Mouse (Mus musculus): ENCODE results near the gene Rpusd1. TPM values are rescaled to one million over a fixed set of nuclear protein-coding genes. Genes with fewer than 3 reads are reported as not detected.
A peak's percentile ranks its signal among the peaks of the same experiment; 100 is the strongest.

Gene Rpusd1
- polyA plus RNA-seq, 1 experiment from 2014 or later: 3.9 TPM

DNA sequence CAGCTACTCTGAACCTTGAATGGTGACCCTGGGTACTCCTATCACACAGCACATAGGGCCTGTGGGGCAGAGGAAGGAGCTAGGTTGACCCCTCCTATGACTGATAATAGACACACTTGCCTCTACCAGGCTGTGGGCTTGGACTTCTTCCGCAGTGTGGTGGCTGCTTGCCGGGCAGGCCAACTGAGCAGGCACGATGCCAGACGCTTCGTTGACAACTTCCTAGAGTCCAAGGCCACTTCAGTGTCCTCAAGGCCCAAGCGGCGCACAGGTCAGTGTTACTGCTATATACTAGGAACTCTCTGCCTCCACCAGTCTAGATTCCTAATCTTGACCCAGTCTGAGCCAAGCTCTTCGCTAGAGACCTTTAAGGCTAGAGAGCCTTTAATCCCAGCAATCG is 16.4 kb downstream of the Rpusd1 start:
- no peak for ATAC-seq
- no peak for DNase-seq
- no peak overlapping the region for H3K9ac ChIP-seq (replicated peaks)
- no peaks in the 10 kb centered on the region for H3K4me1 ChIP-seq (ENCODE audit: insufficient read depth)
- no peaks in the 10 kb centered on the region for H3K9me3 ChIP-seq (ENCODE audit: low read length)
- no peak overlapping the region for H3K4me2 ChIP-seq (ENCODE audit: low read depth, low read length)
- no peaks in the 10 kb centered on the region for H3K36me3 ChIP-seq (replicated peaks; ENCODE audit: insufficient read depth, low read length)
- no peak overlapping the region for H3K27ac ChIP-seq (ENCODE audit: low read depth)
- no peak overlapping the region for H3K4me3 ChIP-seq (ENCODE audit: low read depth, low read length)
- TF ChIP-seq CTCF (IDR thresholded peaks at IDR 0.05; ENCODE audit: low read depth): no peak
- TF ChIP-seq EP300 (IDR thresholded peaks at IDR 0.05; ENCODE audit: low read depth): no peak
- H3K27me3 ChIP-seq (ENCODE audit: insufficient read depth, low read length): no peaks in the 10 kb centered on the region
- 76% methylated on average over 9 of the region's 9 CpGs for WGBS (ENCODE audit: insufficient replicate concordance)

DNA sequence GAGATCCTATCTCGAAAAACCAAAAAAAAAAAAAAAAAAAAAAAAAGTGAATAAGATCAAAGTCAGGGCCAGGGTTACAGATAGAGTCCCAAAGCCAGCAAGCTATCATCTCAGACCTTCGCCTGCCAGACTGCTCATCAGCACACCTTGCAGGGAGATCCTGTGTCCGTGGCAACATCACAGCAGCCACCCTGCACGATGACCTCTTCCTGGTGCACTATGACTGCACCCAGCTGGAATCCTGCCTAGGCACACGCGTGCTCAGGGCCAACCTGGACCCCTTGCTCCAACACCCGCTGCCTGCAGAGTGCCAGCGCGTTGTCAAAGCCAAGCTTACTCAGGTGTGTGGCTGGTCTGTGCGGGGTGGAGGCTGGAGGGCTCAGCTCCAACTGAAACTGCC is 16.8 kb downstream of the Rpusd1 start:
- Histone ChIP-seq H3K27ac (ENCODE audit: low read depth) (no peak overlapping the region), H3K9me3 (ENCODE audit: low read length) (no peaks in the 10 kb centered on the region), H3K9ac (replicated peaks) (no peak overlapping the region), H3K27me3 (ENCODE audit: insufficient read depth, low read length) (no peaks in the 10 kb centered on the region), H3K4me1 (ENCODE audit: insufficient read depth) (no peaks in the 10 kb centered on the region), H3K4me3 (ENCODE audit: low read depth, low read length) (no peak overlapping the region), H3K4me2 (ENCODE audit: low read depth, low read length) (no peak overlapping the region), H3K36me3 (replicated peaks; ENCODE audit: insufficient read depth, low read length) (no peaks in the 10 kb centered on the region)
- WGBS (ENCODE audit: insufficient replicate concordance): 78% methylated on average over 10 of the region's 10 CpGs
- DNase-seq: no peak
- ATAC-seq: no peak
- TF ChIP-seq CTCF (IDR thresholded peaks at IDR 0.05; ENCODE audit: low read depth): no peak
- no peak for TF ChIP-seq EP300 (IDR thresholded peaks at IDR 0.05; ENCODE audit: low read depth)

DNA sequence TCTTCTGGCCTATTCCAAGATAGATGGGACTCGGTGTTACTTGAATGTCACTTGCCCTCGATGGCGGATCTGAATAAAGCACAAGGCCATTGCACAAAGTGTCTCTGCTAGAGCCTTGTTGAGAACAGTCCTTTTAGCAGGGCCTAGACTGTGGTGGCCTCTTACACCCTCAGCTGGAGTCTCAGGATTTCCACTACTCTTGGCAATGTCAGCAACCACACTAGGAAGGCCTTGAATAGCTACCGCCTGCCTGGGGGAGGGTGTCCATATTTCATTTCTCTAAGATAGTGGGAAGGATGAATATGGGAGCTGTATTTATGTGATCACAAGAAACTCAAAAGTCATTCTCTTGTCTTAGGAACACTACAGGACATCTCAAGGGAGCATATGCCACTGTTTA is 20.8 kb downstream of the Rpusd1 start:
- Histone ChIP-seq H3K4me2 (ENCODE audit: low read depth, low read length) (no peak overlapping the region), H3K4me3 (ENCODE audit: low read depth, low read length) (no peak overlapping the region), H3K27me3 (ENCODE audit: insufficient read depth, low read length) (no peaks in the 10 kb centered on the region), H3K4me1 (ENCODE audit: insufficient read depth) (no peaks in the 10 kb centered on the region), H3K36me3 (replicated peaks; ENCODE audit: insufficient read depth, low read length) (no peaks in the 10 kb centered on the region), H3K9me3 (ENCODE audit: low read length) (no peaks in the 10 kb centered on the region), H3K27ac (ENCODE audit: low read depth) (no peak overlapping the region), H3K9ac (replicated peaks) (no peak overlapping the region)
- DNase-seq (no peak), ATAC-seq (no peak)
- TF ChIP-seq CTCF (IDR thresholded peaks at IDR 0.05; ENCODE audit: low read depth): no peak
- TF ChIP-seq EP300 (IDR thresholded peaks at IDR 0.05; ENCODE audit: low read depth): no peak
- WGBS (ENCODE audit: insufficient replicate concordance): 84% methylated on average over 4 of the region's 4 CpGs

DNA sequence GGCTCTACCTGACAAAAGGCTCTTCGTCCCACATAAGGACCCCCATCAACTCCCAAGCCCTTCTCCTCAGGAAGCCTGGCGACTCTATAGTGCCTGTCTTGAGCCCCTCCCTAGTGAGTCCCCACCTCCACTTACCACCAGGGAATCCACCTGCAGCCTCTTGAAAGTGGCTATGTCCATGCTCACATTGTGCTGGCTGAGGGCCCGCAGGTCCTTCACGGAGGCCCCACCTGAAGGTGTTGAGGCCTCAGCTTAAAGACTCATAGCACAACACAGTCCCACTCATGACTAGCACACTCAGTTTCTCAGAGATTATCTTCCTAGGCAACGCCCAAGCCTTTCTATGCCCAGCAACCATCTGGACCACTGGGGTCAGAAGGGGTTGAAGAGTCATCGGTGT is 21.8 kb downstream of the Rpusd1 start:
- WGBS (ENCODE audit: insufficient replicate concordance): 64% methylated on average over 6 of the region's 6 CpGs
- H3K9ac ChIP-seq (replicated peaks): no peak overlapping the region
- H3K4me3 ChIP-seq (ENCODE audit: low read depth, low read length): no peak overlapping the region
- ATAC-seq (no peak), DNase-seq (no peak)
- H3K36me3 ChIP-seq (replicated peaks; ENCODE audit: insufficient read depth, low read length): no peaks in the 10 kb centered on the region
- no peak overlapping the region for H3K27ac ChIP-seq (ENCODE audit: low read depth)
- TF ChIP-seq EP300 (IDR thresholded peaks at IDR 0.05; ENCODE audit: low read depth) (no peak), CTCF (IDR thresholded peaks at IDR 0.05; ENCODE audit: low read depth) (no peak)
- no peaks in the 10 kb centered on the region for H3K4me1 ChIP-seq (ENCODE audit: insufficient read depth)
- no peaks in the 10 kb centered on the region for H3K9me3 ChIP-seq (ENCODE audit: low read length)
- H3K4me2 ChIP-seq (ENCODE audit: low read depth, low read length): no peak overlapping the region
- no peaks in the 10 kb centered on the region for H3K27me3 ChIP-seq (ENCODE audit: insufficient read depth, low read length)

DNA sequence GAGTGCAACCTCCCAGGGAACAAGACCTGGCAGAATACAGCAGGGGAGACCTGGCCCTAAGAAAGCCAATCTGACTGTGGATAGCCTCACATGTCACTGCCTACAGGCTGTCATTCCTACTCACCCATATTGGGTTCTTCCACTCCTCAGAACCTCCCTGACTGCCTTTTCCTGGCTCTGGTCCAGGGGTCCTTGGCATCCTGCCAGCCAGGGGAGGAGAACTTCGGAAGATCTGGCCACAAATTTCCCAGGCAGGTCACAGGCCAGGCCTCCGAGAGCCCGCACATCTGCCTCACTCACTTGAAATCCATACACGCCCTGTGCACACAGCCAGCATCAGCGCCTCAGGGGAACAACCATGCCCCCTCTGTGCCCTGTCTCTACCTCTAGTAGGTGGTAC is 24.0 kb downstream of the Rpusd1 start:
- TF ChIP-seq CTCF (IDR thresholded peaks at IDR 0.05; ENCODE audit: low read depth): no peak
- TF ChIP-seq EP300 (IDR thresholded peaks at IDR 0.05; ENCODE audit: low read depth): no peak
- Histone ChIP-seq H3K9ac (replicated peaks) (no peak overlapping the region), H3K27me3 (ENCODE audit: insufficient read depth, low read length) (no peaks in the 10 kb centered on the region), H3K27ac (ENCODE audit: low read depth) (no peak overlapping the region), H3K4me3 (ENCODE audit: low read depth, low read length) (no peak overlapping the region), H3K4me2 (ENCODE audit: low read depth, low read length) (no peak overlapping the region), H3K36me3 (replicated peaks; ENCODE audit: insufficient read depth, low read length) (no peaks in the 10 kb centered on the region), H3K9me3 (ENCODE audit: low read length) (no peaks in the 10 kb centered on the region), H3K4me1 (ENCODE audit: insufficient read depth) (no peaks in the 10 kb centered on the region)
- DNase-seq: peak; percentile 39
- WGBS (ENCODE audit: insufficient replicate concordance): 61% methylated on average over 5 of the region's 5 CpGs
- ATAC-seq: no peak

DNA sequence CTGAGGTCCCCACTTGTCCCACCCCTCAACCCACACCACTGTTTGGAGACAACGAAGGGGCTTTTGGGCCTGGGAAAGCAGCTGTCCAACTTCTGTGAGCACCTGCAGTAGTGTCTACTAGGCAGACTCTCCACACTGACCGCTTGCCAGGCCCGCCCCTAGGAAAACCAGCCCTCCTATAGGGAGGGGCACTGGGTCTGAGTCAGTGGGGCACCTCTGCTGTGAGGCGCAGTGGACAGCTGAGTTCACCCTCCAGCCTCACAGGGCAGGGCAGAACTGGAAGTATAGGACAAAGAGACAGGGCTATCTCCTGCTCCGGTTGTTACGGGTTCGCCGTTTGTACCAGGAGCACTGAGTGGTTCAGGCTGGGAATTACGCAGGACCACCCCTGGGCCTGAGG is 26.8 kb downstream of the Rpusd1 start, which contains the start of gene Msln:
Gene Msln (minus strand): TSS at position 138 of the 400 bp plus-strand sequence.
- H3K4me2 ChIP-seq (ENCODE audit: low read depth, low read length): no peak within 1 kb of the TSS
- DNase-seq (no peak), ATAC-seq (no peak)
- no peak within 1 kb of the TSS for H3K27ac ChIP-seq (ENCODE audit: low read depth)
- TF ChIP-seq EP300 (IDR thresholded peaks at IDR 0.05; ENCODE audit: low read depth) (no peak), CTCF (IDR thresholded peaks at IDR 0.05; ENCODE audit: low read depth) (no peak)
- no peak within 1 kb of the TSS for H3K4me3 ChIP-seq (ENCODE audit: low read depth, low read length)
- no peaks in the 10 kb centered on the region for H3K36me3 ChIP-seq (replicated peaks; ENCODE audit: insufficient read depth, low read length)
- 79% methylated on average over 9 of the region's 9 CpGs for WGBS (ENCODE audit: insufficient replicate concordance)
- 0 out of 2 replicates have a peak, but pooled peaks cover 3% of the 10 kb centered on the region for H3K27me3 ChIP-seq (ENCODE audit: insufficient read depth, low read length)
- no peaks in the 10 kb centered on the region for H3K4me1 ChIP-seq (ENCODE audit: insufficient read depth)
- H3K9me3 ChIP-seq (ENCODE audit: low read length): no peaks in the 10 kb centered on the region
- no peak within 1 kb of the TSS for H3K9ac ChIP-seq (replicated peaks)

DNA sequence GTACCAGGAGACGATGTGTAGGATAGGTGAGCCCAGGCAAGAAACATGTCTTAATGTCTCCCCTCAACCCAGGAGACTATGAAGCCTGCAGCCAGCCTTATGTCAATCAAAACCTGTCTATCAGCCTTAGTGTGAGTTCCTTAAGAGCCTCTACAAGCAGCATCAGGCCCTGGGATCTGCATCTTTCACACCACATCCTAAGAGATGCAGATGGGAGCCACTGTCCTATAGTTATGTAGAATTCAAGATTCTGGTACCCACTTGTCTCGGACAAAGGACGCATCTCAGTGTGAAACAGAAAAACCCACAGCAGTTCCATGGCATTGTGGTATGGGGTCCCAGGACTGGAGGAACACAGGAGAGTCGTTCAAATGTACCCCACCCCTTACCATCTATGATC is 27.6 kb downstream of the Rpusd1 start:
- H3K4me1 ChIP-seq (ENCODE audit: insufficient read depth): no peaks in the 10 kb centered on the region
- H3K9me3 ChIP-seq (ENCODE audit: low read length): no peaks in the 10 kb centered on the region
- H3K36me3 ChIP-seq (replicated peaks; ENCODE audit: insufficient read depth, low read length): no peaks in the 10 kb centered on the region
- no peak for ATAC-seq
- H3K4me3 ChIP-seq (ENCODE audit: low read depth, low read length): no peak overlapping the region
- no peak overlapping the region for H3K9ac ChIP-seq (replicated peaks)
- no peak for TF ChIP-seq EP300 (IDR thresholded peaks at IDR 0.05; ENCODE audit: low read depth)
- TF ChIP-seq CTCF (IDR thresholded peaks at IDR 0.05; ENCODE audit: low read depth): no peak
- no peak overlapping the region for H3K4me2 ChIP-seq (ENCODE audit: low read depth, low read length)
- 72% methylated on average over 4 of the region's 4 CpGs for WGBS (ENCODE audit: insufficient replicate concordance)
- DNase-seq: no peak
- H3K27ac ChIP-seq (ENCODE audit: low read depth): no peak overlapping the region
- 0 out of 2 replicates have a peak, but pooled peaks cover 3% of the 10 kb centered on the region for H3K27me3 ChIP-seq (ENCODE audit: insufficient read depth, low read length)

All from liver, postnatal 0 days (tissue).